Comparison of ENCODE assay signal across 13 mouse cellular contexts in the genomic region with DNA sequence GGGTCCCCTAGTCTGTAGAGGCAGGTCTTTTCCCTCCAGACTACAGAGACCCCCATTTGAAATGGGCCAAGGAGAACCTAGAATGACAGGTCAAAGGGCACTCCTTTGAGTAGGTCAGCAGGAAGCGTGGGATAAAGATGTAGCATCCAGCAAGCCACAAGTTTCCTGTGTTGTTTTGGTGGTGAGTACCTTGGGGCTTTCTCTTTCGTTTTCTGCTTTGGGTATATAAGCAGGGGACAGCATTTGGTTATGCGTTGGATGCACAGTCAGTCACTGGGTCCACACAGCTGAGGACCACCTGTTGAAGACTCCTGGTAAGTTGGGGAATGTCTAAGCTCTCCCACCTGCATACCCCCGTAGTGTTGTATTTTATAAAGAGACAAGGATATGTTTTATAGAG. TPM values are rescaled to one million over a fixed set of nuclear protein-coding genes. Genes with fewer than 3 reads are reported as not detected.
"Had no signal": no experiment of that assay in that cellular context is flagged by ENCODE, and none has a peak within 500 bp of the region (broad histone marks: within the 10 kb centered on the region; RNA-seq: fewer than 3 reads in every experiment).

A gene (plus strand): TSS at position 202 of the 400 bp plus-strand sequence.

RNA-seq across cellular contexts. Expression of the gene that starts here (rescaled TPM):
- total RNA-seq: layer of hippocampus, adult 18-20 months; layer of hippocampus, postnatal 14 days; left cerebral cortex, adult 8-10 months; left cerebral cortex, postnatal 4 days had no signal
- polyA plus RNA-seq: kidney, embryonic 16.5 days; limb, embryonic 12.5 days; liver, embryonic 11.5 days; lung, embryonic 14.5 days; lung, postnatal 0 days; midbrain, embryonic 10.5 days; midbrain, embryonic 13.5 days; midbrain, embryonic 16.5 days; testis, adult 2 months had no signal
